In the genomic region with DNA sequence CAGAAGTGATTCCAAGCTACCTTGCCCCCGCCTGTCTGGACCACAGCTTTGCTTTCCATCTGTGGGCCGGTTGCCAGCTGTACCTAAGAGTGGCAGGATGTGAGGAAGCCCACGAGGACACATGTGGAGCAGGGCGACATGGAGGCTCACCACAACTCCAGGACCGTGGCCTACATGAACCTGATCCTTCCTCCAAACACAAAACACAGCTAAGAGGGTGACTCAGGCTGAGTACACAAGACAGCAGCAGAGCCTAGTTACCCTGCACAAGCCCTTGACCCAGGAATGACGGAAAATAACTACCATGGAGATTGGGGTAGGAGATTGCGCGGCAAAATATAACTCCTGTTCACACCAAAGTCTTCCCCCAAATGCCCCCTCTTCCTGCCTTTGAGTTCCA, we compare ENCODE assay signal across 21 mouse cellular contexts. TPM values are rescaled to one million over a fixed set of nuclear protein-coding genes. Genes with fewer than 3 reads are reported as not detected.
A peak's percentile ranks its signal among the peaks of the same experiment; 100 is the strongest.
DNase-seq lines count a peak whose midpoint lies in the region; ATAC-seq and TF ChIP-seq lines count a peak whose summit lies in the region.
"Had no signal": no experiment of that assay in that cellular context is flagged by ENCODE, and none has a peak within 500 bp of the region (broad histone marks: within the 10 kb centered on the region; RNA-seq: fewer than 3 reads in every experiment).

No protein-coding gene starts in this region.

- no peak for TF ChIP-seq CTCF in heart, postnatal 0 days (IDR thresholded peaks at IDR 0.05; ENCODE audit: low read depth)

- WGBS in forebrain, embryonic 10.5 days: 93% methylated on average over 8 of the region's 8 CpGs
- 88% methylated on average over 8 of the region's 8 CpGs for WGBS in forebrain, embryonic 15.5 days
- 72% methylated on average over 8 of the region's 8 CpGs for WGBS in heart, postnatal 0 days
- 71% methylated on average over 8 of the region's 8 CpGs for WGBS in liver, embryonic 12.5 days (ENCODE audit: insufficient replicate concordance)

- H3K36me3 ChIP-seq in forebrain, embryonic 10.5 days (replicated peaks): peaks cover 5% of the 10 kb centered on the region
- H3K36me3 ChIP-seq in forebrain, embryonic 15.5 days: no peaks in the 10 kb centered on the region
- no peaks in the 10 kb centered on the region; the same call in 1 of the 2 replicates for H3K36me3 ChIP-seq in heart, postnatal 0 days (replicated peaks; ENCODE audit: control insufficient read depth, insufficient read depth, low read length)
- H3K36me3 ChIP-seq in liver, embryonic 12.5 days: peaks cover 10% of the 10 kb centered on the region
- H3K36me3 ChIP-seq: hindbrain, embryonic 12.5 days; limb, embryonic 15.5 days had no signal

- DNase-seq in forebrain, embryonic 10.5 days (ENCODE audit: extremely low spot score, low spot score): no peak
- DNase-seq in heart, postnatal 0 days (ENCODE audit: low spot score): no peak
- DNase-seq in heart, adult 9 months (ENCODE audit: low spot score in 2 of 2): no peak
- DNase-seq in 416B (ENCODE audit: low read depth): peak; percentile 89
- DNase-seq in thymus, postnatal 25 days: no peak
- DNase-seq in ovary, postnatal 36 days (ENCODE audit: low spot score): no peak
- DNase-seq: B cell, adult 2 months; cerebellum, adult 9-10 months; kidney, adult 2 months; kidney, postnatal 10 days; layer of hippocampus, postnatal 36 days; right cerebral cortex, adult 18-20 months; thymus, postnatal 14 days had no signal

- H3K4me2 ChIP-seq in forebrain, embryonic 15.5 days (replicated peaks): no peak overlapping the region
- H3K4me2 ChIP-seq in heart, postnatal 0 days (ENCODE audit: low read depth, low read length): no peak overlapping the region
- peak overlapping the region; percentile 67 for H3K4me2 ChIP-seq in liver, embryonic 12.5 days
- H3K4me2 ChIP-seq: embryonic facial prominence, embryonic 13.5 days; heart, embryonic 11.5 days; hindbrain, embryonic 12.5 days; limb, embryonic 15.5 days had no signal

- H3K27ac ChIP-seq in forebrain, embryonic 10.5 days: 0 out of 2 replicates have a peak overlapping the region, but pooled peaks have one; percentile 1
- H3K27ac ChIP-seq in forebrain, embryonic 15.5 days (replicated peaks): no peak overlapping the region
- peak overlapping the region; percentile 80 for H3K27ac ChIP-seq in heart, postnatal 0 days (ENCODE audit: low read depth)
- peak overlapping the region; percentile 93 for H3K27ac ChIP-seq in liver, embryonic 12.5 days
- H3K27ac ChIP-seq: embryonic facial prominence, embryonic 13.5 days; hindbrain, embryonic 12.5 days; layer of hippocampus, adult 2 months; limb, embryonic 15.5 days; midbrain, embryonic 10.5 days had no signal

- TF ChIP-seq EP300 in heart, postnatal 0 days (IDR thresholded peaks at IDR 0.05; ENCODE audit: low read depth): no peak

- ATAC-seq in forebrain, embryonic 15.5 days (replicated peaks): no peak
- ATAC-seq in heart, postnatal 0 days (ENCODE audit: insufficient read depth, low read depth): no peak
- ATAC-seq in liver, embryonic 12.5 days: no peak

- no peaks in the 10 kb centered on the region for H3K9me3 ChIP-seq in forebrain, embryonic 10.5 days
- H3K9me3 ChIP-seq in forebrain, embryonic 15.5 days: no peaks in the 10 kb centered on the region
- no peaks in the 10 kb centered on the region for H3K9me3 ChIP-seq in heart, postnatal 0 days (replicated peaks; ENCODE audit: control insufficient read depth, low read length)
- no peaks in the 10 kb centered on the region for H3K9me3 ChIP-seq in liver, embryonic 12.5 days (replicated peaks)
- H3K9me3 ChIP-seq: embryonic facial prominence, embryonic 13.5 days; hindbrain, embryonic 12.5 days; limb, embryonic 15.5 days; midbrain, embryonic 10.5 days had no signal

- peaks cover 10% of the 10 kb centered on the region for H3K4me1 ChIP-seq in forebrain, embryonic 10.5 days
- no peaks in the 10 kb centered on the region for H3K4me1 ChIP-seq in forebrain, embryonic 15.5 days
- H3K4me1 ChIP-seq in heart, postnatal 0 days (ENCODE audit: control insufficient read depth, insufficient read depth): peaks cover 47% of the 10 kb centered on the region
- H3K4me1 ChIP-seq in liver, embryonic 12.5 days: peaks cover 97% of the 10 kb centered on the region
- H3K4me1 ChIP-seq: hindbrain, embryonic 12.5 days had no signal

- no peaks in the 10 kb centered on the region for H3K27me3 ChIP-seq in forebrain, embryonic 10.5 days (ENCODE audit: poor library complexity, severe bottlenecking)
- no peaks in the 10 kb centered on the region for H3K27me3 ChIP-seq in forebrain, embryonic 15.5 days
- no peaks in the 10 kb centered on the region for H3K27me3 ChIP-seq in heart, postnatal 0 days (ENCODE audit: control insufficient read depth, insufficient read depth, low read length)
- no peaks in the 10 kb centered on the region for H3K27me3 ChIP-seq in liver, embryonic 12.5 days (replicated peaks)
- H3K27me3 ChIP-seq: embryonic facial prominence, embryonic 13.5 days; hindbrain, embryonic 12.5 days; limb, embryonic 15.5 days had no signal

- no peak overlapping the region for H3K9ac ChIP-seq in forebrain, embryonic 15.5 days (replicated peaks)
- no peak overlapping the region for H3K9ac ChIP-seq in heart, postnatal 0 days (replicated peaks; ENCODE audit: low read depth, low read length)
- H3K9ac ChIP-seq in liver, embryonic 12.5 days: peak overlapping the region; percentile 71
- H3K9ac ChIP-seq: embryonic facial prominence, embryonic 13.5 days; hindbrain, embryonic 12.5 days; limb, embryonic 15.5 days had no signal

- no peak overlapping the region for H3K4me3 ChIP-seq in forebrain, embryonic 10.5 days
- H3K4me3 ChIP-seq in forebrain, embryonic 15.5 days: no peak overlapping the region
- no peak overlapping the region for H3K4me3 ChIP-seq in heart, postnatal 0 days (ENCODE audit: low read depth, low read length)
- H3K4me3 ChIP-seq in liver, embryonic 12.5 days: peak overlapping the region; percentile 47
- H3K4me3 ChIP-seq: embryonic facial prominence, embryonic 13.5 days; hindbrain, embryonic 12.5 days; layer of hippocampus, adult 2 months; limb, embryonic 15.5 days; midbrain, embryonic 10.5 days had no signal

RNA-seq across cellular contexts. Expression of gene Emilin2, which starts 44.4 kb away (rescaled TPM):
- 19.7 and 22.6 TPM in 2 replicates for polyA plus RNA-seq in forebrain, embryonic 10.5 days (2016; fragmentation: Nextera tagmentation; extraction: Ambion mirVana)
- 0.92 and 1.1 TPM in 2 replicates for polyA plus RNA-seq in forebrain, embryonic 15.5 days (2015; fragmentation: Nextera tagmentation; extraction: Ambion mirVana)
- total RNA-seq in heart, postnatal 0 days (2014; rRNA removed; ENCODE audit: low replicate concordance): 86.4 and 107 TPM in 2 replicates
- polyA plus RNA-seq in heart, postnatal 0 days (2015; fragmentation: Nextera tagmentation; extraction: Ambion mirVana): 58.5 and 65.3 TPM in 2 replicates
- 28.9 and 31.1 TPM in 2 replicates for polyA plus RNA-seq in liver, embryonic 12.5 days (2016; fragmentation: Nextera tagmentation; extraction: Ambion mirVana)
